Mouse (Mus musculus) E14TG2a.4 (cell line): ENCODE results near the gene Hoxa4.

Experiments
- CTCF ChIP-seq: conservative IDR thresholded peaks from 2 replicates; pipeline ENCODE4 v1.5.1; 2014; ENCODE audit warnings: low read length
- NANOG ChIP-seq: IDR thresholded peaks from 2 replicates; pipeline ENCODE4 v1.6.1; 2014; ENCODE audit warnings: borderline replicate concordance, low read length, mixed read lengths

GRCm38 (mm10) chr6:52209685-52210046 lies 18.1 kb upstream of the Hoxa4 start:
- TF ChIP-seq CTCF, result no peak
- TF ChIP-seq NANOG, result no peak
